Mouse (Mus musculus): ENCODE measurements around the gene Btf3.
A peak's percentile ranks its signal among the peaks of the same experiment; 100 is the strongest.

The Btf3 gene

DNA sequence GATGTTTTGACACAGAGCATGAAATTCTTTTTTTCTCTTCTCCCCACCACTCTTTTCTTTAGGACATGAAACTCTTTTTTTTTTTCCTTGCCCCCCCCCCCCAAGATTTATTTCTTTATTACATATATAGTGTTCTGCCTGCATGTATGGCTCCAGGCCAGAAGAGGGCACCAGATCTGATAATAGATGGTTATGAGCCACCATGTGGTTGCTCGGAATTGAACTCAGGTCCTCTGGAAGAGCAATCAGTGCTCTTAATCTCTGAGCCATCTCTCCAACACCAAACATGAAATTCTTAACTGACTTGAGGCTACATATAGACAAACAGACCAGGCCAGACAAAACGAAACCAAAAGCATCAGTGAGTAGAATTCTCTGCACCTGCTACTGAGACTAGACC, 39.3 kb downstream of the Btf3 start:
- DNase-seq (ENCODE audit: low spot score in 2 of 2): no peak

DNA sequence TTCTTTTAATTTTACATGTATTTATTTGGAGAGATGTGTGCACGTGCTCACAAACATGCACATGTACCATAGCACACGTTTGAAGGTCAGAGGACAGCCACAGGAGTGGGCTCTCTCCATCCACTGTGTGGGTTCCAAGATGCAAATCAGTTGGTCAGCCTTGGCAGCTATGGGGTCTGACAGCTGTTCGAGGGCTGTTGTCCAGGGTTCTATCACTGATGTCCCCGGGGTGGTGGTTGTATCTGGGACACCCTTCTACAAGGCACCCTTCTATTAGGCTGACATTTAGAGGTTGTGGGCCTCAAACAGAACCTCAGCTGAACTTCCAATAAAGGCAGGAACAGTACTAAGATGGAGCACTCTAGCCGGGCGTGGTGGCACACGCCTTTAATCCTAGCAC, 40.6 kb downstream of the Btf3 start:
- DNase-seq (ENCODE audit: low spot score in 2 of 2): no peak

DNA sequence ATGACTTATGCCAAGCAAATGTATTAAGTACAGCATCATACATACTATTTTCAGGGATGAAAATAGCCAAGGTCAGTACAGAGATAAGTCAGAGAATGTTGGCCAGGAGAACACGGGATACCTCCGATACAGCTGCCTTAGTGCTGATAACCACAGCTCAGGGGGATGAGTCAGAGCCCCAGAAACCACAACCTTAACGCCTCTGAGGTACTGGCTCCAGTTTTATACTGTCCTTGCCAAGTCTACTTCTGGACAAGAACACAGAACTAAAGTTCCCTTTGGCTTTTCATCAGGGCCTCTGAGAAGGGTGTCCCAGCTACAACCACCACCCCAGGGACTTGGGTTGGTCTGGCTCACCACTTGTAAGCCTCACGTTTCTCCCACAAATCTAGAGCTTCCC, 41.2 kb downstream of the Btf3 start:
- peak; percentile 61 to 62 for DNase-seq (ENCODE audit: low spot score in 2 of 2)

DNA sequence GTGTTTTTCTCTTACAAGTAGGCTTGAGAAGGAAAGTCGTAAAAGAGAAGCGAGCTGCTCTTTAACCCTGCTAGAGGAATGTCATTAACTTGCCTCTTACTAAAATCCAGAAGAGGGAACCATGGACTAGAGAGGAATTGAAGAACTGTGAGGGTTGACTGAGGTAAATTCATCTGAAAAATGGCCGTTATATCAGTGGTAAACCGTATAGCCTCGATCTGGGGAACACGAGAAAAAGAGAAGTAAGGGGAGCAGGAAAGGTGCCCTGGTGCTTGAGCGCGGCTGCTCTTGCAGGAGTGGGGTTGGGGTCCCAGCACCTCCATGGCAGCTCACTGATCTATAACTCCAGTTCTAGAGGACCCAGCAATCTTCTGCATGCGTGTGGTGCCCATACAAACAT, 42.8 kb downstream of the Btf3 start:
- no peak for DNase-seq (ENCODE audit: low spot score in 2 of 2)

DNA sequence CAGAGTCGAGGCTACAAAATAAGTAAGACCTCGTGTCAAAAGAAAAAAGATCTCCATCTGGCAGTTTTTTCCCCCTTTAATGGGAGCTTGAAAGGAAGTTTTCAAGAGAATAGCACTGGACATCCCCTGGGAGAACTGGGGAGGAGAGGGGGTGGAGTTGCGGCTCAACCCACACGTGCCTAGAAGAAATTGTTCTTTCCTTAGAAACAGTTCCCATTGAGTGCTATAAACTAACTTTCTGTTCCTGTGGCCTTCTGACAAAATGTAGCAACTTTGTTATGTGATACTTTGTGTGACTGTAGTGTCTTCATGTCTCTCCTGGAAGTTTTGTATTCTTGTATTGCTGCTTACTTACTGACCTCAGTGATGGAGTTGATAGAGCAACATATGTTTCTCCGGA, 52.7 kb downstream of the Btf3 start:
- no peak for DNase-seq (ENCODE audit: low spot score in 2 of 2)

DNA sequence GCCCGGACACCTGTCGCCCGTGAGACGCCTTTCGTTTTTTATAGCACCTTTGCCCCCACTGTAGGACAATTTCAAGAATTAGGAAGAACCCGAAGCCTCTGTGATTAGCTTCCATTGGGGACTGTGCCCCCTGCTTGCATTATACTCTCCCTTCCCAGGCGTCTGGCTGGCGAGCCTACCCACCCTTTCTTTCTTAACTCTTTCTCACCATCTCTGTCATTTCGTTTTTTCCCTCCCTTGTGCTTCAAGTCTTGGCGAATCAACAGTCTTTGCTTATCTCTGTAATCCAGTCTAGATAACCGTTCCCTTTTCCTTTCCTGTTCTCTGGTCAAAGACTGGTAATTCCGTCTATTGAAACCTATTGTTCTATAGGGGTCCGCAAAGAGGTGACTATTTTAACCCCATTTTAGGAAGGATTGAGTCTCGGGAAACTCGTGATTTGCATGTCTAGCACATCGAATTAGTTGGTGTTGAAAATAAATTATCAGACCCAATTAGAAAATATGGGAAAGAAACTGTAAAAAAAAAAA, 53.3 kb downstream of the Btf3 start:
- no peak for DNase-seq (ENCODE audit: low spot score in 2 of 2)

DNA sequence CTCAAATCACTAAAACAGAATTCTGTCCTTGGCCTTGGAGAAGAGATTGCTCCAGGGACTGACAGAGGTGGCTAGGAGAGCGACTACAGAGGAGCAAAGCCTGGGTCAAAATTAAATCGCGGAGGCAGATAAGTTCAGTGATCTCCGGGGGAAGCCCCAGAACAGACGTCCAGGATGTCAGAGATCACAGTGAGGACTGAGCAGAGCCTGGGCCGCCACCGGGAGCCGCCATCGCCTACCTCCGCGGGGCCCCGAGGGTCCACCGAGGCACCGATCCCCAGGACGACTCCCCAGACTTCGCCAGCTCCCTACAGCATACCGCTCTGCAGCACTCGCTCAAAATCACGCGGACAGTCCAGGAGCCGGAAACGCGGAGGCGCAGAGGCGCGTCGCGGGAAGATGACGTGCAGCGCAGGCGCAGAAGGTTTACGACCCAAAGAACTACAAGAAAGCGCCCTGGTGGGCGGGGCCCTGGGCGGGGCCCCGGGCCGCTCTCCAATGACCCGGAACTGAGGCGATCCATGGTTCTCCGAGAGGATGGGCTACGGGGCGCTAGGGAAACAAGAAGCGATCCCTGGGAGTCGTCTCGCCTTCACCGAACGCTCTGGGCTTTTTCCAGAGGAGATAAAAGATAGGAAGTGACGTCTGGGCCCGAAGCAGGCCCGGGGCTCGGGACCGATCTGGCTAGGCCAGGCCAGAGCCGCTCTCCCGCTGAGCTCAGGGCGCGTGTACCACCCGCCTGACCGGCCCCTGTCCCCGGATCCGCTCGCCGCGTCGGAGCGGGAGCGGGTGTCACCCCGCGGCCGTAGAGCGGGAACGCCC, 54.0 kb downstream of the Btf3 start, which contains the start of the genes Utp15 and Ankra2:
TSS of gene Utp15 (minus strand) at position 406 of the 822 bp plus-strand sequence.
TSS of gene Ankra2 (plus strand) at position 439 of the 822 bp plus-strand sequence.
- peak; percentile 95 to 97 for DNase-seq (ENCODE audit: low spot score in 2 of 2)

Measured in heart, adult 9 months (tissue).